Mouse (Mus musculus) liver, adult 10 weeks (tissue): ENCODE data around the gene Zfp958. TPM values are rescaled to one million over a fixed set of nuclear protein-coding genes. Genes with fewer than 3 reads are reported as not detected.

Experiments
- polyA plus RNA-seq: library from polyadenylated mRNA; stranded (reverse); fragments of 350-450 nt; fragmentation: Illumina TruSeq; extraction: RNeasy Lipid Tissue Mini Kit (QIAGEN cat#74804); gene quantifications from one replicate; pipeline ENCODE4 v1.2.3, GENCODE M21; 2014; ENCODE audit warnings: low read depth, low replicate concordance

The Zfp958 gene
- polyA plus RNA-seq, result 21.0 TPM

DNA sequence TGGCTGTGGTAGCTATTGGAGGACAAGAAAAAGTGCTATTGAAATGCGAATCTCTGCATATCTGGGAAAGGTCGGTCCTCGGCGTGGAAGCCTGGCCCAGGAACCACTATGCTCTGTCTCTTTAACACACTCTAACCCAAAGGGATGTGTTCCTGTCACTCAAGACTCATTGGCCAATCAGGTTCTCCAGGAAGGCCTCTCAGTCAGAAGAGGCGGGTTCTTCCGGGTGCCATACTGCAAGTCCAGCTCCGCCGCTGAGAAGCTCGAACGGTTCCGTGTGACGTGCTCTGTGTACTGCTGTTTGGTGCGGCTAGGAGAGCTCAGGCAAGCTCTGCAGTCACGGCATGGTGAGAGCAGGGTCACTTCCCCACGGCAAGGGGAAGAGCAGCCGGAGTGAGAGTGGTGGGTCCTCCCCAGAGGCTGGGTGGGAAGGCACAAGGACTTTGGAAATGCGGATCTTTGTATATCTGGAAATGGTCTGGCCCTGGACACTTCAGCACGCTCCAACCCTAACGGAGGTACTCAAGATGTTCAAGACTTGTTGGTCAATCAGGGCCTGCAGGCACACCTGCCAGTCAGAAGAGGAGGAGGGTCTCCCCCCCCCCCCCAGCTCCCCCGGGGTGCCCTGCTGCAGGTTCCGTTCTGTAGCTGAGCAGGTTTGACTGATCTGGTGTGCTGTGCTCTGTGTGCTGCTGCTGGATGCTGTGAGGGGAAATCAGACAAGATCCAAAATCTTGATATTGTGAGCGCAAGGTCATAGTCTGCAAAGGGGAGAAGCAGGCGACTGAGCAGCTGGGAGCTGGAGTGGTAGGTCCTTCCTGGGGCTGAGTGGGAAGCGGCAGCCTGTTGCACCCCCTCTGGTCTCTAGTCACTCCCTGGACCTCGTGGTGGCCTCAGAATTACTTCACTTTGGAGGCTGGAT lies at the start of gene Zfp958:
TSS of gene Zfp958 (plus strand) at position 236 of the 922 bp plus-strand sequence.

Other genes starting within 250 kb of the Zfp958 start
- 1.6 TPM for gene Cers4, start 120.1 kb upstream of the Zfp958 start, polyA plus RNA-seq
- 0.45 TPM for gene Shcbp1, start 166.4 kb downstream of the Zfp958 start, polyA plus RNA-seq